Mouse (Mus musculus): Measurements from ENCODE around the gene Cep164.
"Not testable (repeated sequence)": the region's sequence is repeated elsewhere in the genome, so short reads cannot be mapped to it uniquely, and the experiment has no call there.

Gene Cep164

DNA sequence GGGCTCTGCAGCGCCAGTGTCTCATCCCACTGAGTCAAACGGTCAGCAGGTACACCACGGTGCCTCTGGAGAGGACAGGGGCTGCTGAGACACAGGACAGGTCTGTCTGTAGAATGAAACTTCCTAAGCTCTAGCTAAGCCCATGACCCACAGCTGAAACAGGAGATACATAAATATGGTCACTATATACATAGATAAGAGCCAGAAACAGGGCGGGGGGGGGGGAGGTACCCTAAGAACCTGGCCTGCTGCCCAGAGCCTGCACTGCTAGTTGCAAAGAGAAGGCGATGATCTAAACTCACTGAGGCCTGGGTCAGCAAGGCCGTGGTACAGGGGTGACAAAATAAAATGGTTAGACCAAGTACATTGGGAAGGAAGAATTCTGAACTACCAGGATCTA, 40.9 kb downstream of the Cep164 start:
- no peak for DNase-seq (ENCODE audit: low read depth, low spot score)

DNA sequence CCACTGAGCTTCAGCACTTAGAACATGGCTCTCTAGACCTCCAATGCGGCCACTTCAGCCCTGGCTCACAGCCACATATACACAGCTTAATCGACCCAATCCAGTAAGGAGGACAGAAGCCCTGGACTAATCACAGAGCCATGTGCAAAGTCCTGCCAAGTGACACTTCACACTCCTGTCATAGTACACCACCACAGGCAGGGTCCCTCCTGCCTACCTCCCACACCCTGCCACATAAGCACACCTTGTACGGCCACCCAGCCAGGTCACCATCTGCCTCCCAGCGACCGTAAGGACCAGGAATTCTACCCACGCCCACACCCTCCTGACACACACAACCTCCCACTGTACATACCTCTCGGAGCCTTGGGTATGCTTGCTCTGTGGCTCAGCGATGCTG, 41.4 kb downstream of the Cep164 start:
- no peak for DNase-seq (ENCODE audit: low read depth, low spot score)

DNA sequence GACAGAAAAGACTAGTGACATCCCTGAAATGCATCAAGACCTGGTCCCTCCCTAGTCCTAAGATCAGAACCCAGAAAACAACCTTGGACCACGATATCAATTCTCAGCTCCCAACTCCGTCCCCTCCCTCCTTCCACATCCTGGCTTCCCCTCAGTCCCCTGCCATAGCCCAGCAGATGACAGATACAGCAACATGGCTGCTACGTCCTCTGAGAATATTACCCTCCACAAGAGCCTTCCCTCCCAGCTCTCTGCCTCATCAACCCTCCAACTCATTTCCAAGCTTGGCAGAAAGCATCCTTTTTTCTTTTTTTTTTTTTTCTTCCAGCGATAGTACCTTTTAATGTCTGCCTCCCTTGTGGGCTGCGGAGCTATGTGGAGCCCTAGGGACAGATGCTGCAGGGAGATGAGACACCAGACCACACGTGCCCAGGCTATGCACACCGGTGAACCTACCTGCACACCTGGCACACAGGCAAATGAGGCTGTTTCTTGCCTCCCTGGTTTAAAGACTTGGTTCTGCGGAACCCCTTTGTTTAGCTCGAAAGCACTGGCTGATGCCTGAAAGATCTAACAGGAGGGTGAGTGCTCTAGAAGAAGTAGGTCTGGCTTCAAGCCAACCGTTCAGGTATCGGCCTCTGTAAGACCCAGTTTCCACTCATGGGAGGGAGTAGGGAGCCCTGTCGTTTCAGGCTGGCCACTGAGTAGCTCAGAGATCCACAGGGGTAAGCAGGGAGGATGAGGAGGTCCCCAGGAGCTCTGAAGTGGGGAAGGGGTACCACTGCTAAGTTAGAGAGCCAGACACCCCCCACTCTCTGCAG, 45.0 kb downstream of the Cep164 start:
- DNase-seq (ENCODE audit: low read depth, low spot score) = no peak

DNA sequence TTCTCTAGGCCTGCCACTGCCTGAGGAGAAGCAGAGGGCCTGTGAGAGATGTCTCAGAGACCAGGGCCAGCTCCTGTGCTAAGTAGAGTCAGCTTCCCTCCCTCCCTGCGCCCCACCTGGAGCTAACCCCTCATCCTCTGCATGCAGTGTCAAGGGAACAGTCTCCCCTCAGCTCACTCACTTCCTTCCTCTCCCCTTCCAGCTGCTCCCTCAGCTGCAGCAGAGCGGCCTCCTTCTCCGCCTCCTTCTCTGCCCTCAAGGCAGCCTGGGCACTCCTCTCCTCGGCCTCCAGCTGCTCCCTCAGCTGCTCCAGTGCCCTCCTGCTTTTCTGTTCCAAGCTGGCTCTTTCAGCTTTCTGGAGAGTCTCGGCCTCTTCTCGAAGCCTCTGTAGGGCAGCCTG, 49.3 kb downstream of the Cep164 start:
- no peak for DNase-seq (ENCODE audit: low read depth, low spot score)

GRCm38 (mm10) chr9:45776176-45776575, 52.3 kb downstream of the Cep164 start:
- DNase-seq (ENCODE audit: low read depth, low spot score) = not testable (repeated sequence)

DNA sequence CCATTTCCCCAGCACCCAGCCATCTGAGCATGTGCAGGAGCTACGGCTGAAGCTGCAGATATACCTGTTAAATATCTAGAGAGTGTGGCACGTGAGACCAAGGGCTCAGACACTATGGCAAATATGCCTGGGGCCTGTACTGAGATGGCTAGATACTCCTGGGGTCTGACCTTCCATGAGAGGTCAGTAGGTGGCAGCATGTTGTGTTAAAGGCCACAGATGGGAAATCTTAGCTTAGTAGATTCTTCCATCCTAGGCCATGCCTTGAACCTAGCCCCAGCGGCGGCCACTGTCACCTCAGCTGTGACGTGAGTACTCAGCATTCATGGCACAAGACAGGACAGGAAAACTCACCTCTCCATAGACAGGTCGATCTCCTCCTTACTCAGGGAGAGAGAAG, 54.4 kb downstream of the Cep164 start:
- DNase-seq (ENCODE audit: low read depth, low spot score) = no peak

DNA sequence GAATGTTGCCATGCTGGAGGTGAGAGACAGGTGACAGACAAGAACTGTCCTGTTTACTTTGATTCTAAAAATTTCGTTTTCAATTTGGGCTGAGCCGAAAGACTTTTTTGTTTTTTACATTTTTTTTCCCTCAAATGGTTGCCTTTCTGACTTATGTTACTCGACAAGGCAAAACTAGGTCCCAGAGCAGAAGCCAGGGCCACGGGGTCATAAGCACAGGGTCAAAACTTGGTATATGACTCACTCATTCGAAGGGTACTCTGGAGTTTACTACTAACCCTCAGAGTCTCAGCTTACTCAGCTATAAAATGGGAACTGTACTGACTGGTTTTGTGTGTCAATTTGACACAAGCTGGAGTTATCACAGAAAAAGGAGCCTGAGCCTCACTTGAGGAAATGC, 58.9 kb downstream of the Cep164 start:
- no peak for DNase-seq (ENCODE audit: low read depth, low spot score)

DNA sequence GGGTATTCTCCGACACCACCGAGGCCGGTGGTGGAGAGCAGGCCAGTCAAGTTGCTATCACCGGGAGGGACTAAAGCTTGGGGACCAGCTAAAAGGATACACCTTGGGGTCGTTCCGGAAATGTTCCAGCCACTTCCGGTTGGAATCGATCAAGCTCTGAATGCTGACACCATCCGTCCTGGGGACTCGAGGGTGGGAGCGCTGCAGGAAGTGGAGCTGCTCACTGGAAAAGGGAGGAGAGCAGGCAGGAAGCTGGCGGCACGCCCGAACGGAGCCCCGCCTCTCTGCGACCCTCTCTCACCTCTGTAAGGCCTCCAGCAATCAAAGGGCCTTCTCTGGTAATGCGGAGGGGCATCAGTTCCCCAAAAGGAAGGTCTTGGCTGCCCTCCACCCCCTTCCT, 60.1 kb downstream of the Cep164 start:
- DNase-seq (ENCODE audit: low read depth, low spot score) = no peak

DNA sequence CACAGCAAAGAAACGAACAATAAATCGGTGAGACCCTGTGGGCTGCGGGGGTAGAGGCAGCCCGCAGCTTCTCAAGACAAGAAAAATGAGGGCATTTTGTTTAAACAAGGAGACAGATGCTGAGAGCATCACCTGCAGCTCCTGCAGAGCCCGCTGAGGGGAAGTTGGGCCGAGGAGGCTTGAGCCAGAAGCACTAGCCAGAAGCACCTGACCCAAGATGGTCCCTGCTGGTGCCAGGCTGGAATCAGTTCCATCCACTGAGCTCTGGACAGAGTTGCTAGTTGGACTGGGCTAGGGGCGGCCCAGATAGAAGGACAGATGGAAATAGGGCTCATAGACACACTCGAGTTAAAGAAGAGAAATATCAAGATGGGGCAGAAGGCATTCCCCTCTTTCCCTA, 61.3 kb downstream of the Cep164 start:
- DNase-seq (ENCODE audit: low read depth, low spot score) = no peak

DNA sequence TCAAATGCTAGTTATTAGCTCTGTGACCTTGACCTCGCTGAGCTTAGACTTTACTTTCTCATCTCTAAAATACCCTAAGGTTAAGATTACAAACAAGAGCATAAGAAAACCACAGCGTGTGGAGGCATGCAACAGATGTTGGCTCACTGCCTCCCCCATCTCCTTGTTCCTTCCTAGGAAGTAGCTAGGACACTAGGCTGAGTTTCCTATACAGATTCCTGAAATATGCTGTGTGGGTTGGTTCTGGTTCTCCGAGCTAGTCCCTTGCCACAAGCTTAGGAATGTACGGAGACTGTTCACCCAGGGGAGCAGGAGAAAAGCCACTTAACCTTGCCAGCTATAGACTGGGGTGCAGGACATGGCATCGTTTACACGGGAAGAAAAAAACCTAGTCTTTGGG, 62.3 kb downstream of the Cep164 start:
- no peak for DNase-seq (ENCODE audit: low read depth, low spot score)

GRCm38 (mm10) chr9:45754452-45755091, 73.9 kb downstream of the Cep164 start:
- peak; percentile 34 for DNase-seq (ENCODE audit: low read depth, low spot score)

DNA sequence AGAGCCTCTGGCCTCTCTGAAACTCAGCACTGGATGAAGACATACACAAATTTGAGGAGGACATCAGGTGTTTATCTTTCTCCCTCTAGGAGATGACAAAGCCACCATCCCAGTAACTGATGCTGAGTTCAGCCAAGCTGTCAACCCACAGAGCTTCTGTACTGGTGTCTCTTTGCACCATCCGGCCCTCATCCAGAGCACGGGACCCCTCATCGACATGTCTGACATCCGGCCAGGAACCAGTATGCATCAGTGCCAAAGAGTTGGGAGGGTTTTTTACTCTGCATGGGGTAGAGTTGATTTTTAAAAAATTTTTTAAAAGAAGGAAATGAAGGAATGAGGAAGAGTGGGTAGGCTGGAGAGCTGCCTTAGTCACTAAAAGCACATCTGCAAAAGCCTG, 78.6 kb downstream of the Cep164 start:
- no peak for DNase-seq (ENCODE audit: low read depth, low spot score)

- DNase-seq (ENCODE audit: low read depth, low spot score) = no peak
Measured at GRCm38 (mm10) chr9:45745451-45745850, 83.0 kb downstream of the Cep164 start.

GRCm38 (mm10) chr9:45740584-45740980, 87.9 kb downstream of the Cep164 start:
- no peak for DNase-seq (ENCODE audit: low read depth, low spot score)

DNA sequence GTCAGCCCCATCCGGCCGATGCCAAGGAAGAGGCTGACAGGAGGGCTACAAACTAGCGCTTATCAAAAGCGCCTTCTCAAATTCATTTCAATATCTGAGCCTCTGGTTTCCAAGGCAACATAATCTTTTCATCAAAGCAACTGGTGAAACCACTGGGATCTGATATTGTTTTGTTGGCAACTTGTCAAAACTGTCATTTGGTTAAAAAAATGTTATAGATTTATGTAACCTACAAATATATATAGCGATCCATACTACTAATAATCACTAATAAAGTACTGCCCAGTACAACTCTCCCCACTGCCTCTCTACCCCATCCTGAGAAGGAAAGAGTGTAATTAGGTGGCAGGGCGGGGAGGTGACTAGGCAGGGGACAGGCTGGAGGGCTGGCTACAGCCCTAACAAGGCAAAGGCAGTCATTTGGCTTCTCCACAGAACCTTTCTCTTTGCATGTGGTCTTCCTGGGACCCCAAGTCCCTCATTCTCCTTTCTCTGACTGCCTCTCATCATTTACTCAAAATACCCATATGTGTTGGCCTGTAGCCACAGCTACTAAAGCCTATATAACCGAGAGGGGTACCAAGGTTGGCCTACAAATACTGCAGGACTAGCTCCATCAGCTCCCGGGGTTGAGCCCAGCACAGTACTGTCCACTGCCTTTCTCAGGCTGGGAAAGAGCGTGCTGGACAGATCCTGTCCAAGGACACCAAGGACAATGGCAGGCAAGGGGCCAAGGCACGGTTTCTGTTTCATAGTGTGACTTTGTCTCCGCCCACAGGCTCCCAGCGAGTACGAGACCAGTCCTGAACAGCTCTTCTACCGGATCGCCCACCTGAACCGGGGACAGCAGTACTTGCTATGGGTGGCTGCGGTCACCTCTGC, 88.5 kb downstream of the Cep164 start:
- DNase-seq (ENCODE audit: low read depth, low spot score) = no peak

DNA sequence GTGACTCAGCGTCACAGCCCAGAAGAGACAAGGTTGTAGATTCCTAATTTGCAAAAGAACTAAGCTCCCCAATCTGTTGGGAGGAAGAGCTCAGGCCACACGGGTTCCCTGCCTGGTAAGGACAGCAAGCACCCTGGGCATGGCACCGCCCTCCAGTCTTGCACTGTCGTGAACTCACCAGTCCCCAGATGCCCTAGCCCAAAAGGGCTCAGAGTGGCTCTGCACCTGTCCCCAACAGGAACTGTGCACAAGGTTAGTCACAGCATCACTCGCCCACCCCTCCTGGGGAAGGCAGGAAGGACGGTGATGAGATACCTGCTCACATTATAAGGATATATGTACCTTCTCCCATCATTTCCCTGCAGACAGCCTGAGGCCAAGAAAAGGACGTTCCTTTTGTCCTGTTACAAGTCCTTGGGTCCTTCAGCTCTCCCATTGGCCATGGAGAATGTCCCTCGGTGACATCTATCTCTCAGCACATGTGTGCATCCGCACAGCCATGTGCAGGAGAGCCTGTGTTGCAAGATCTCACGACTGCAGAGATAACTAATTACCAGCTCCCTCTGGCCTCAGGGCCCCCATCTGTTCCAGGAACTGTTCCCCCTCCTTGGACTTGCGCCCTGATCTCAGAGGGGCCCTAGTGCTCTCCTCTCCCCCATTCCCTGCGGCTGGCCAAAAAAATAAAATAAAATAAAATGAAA, 89.3 kb downstream of the Cep164 start:
- no peak for DNase-seq (ENCODE audit: low read depth, low spot score)

DNA sequence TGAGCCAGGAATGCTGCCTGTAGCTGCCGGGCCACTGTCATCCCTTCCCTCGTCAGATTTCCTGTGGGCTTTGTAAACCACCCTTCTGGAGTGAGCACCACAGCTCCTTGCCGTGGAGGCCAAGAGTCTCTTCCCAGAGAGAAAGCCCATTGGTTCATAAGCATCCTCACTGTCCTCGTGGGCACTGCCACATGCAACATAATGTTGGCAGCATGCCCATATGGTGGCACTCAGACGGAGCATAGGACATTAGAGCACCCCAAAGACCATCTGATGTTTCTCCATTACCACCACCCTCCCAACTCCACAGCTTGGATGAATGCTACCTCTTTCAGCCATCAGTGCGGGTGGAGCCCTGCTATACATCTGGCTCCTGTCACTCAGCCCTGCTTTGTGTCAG, 95.2 kb downstream of the Cep164 start:
- no peak for DNase-seq (ENCODE audit: low read depth, low spot score)

GRCm38 (mm10) chr9:45731851-45732250, 96.6 kb downstream of the Cep164 start:
- DNase-seq (ENCODE audit: low read depth, low spot score) = no peak

GRCm38 (mm10) chr9:45719997-45720396, 108.5 kb downstream of the Cep164 start:
- DNase-seq (ENCODE audit: low read depth, low spot score) = no peak
